Mouse (Mus musculus) forebrain, embryonic 11.5 days (tissue): Measurements from ENCODE around the gene Vapa. TPM values are rescaled to one million over a fixed set of nuclear protein-coding genes. Genes with fewer than 3 reads are reported as not detected.
"Not testable (repeated sequence)": the region's sequence is repeated elsewhere in the genome, so short reads cannot be mapped to it uniquely, and the experiment has no call there.

Source experiments
- ATAC-seq: fragments of 200-750 bp; cut with Nextera tagmentation; replicated peaks from 2 replicates; pipeline ENCODE4 v1.8.0; 2017; ENCODE audit warnings: moderate TSS enrichment; ENCODE audit not compliant: low FRiP score
- DNase-seq: peaks from one replicate; pipeline ENCODE4 v3.0.0-alpha.2; 2017; ENCODE audit warnings: low spot score
- H3K27ac ChIP-seq: fragments of 300-500 bp; sonication (generic); 2 replicates; pipeline ENCODE4 v1.5.1; 2014; ENCODE audit warnings: low read depth, low read length
- H3K27me3 ChIP-seq: fragments of 300-500 bp; sonication (generic); 2 replicates; pipeline ENCODE4 v1.6.1; 2014; ENCODE audit warnings: mild to moderate bottlenecking, low read length, mixed read lengths; ENCODE audit not compliant: control insufficient read depth, insufficient read depth
- H3K36me3 ChIP-seq: fragments of 300-500 bp; sonication (generic); 2 replicates; pipeline ENCODE4 v1.6.1; 2014; ENCODE audit warnings: mild to moderate bottlenecking, low read length, moderate library complexity, mixed read lengths; ENCODE audit not compliant: control insufficient read depth, insufficient read depth
- H3K4me1 ChIP-seq: fragments of 300-500 bp; sonication (generic); replicated peaks from 2 replicates; pipeline ENCODE4 v1.6.1; 2014; ENCODE audit warnings: low read length, mixed read lengths; ENCODE audit not compliant: control insufficient read depth, insufficient read depth
- H3K4me2 ChIP-seq: fragments of 300-500 bp; sonication (generic); 2 replicates; pipeline ENCODE4 v1.6.1; 2014; ENCODE audit warnings: low read depth, mild to moderate bottlenecking, low read length, moderate library complexity, mixed read lengths; ENCODE audit not compliant: severe bottlenecking
- H3K4me3 ChIP-seq: fragments of 300-500 bp; sonication (generic); 2 replicates; pipeline ENCODE4 v1.5.1; 2014; ENCODE audit warnings: low read depth, low read length
- H3K9ac ChIP-seq: fragments of 300-500 bp; sonication (generic); 2 replicates; pipeline ENCODE4 v1.6.1; 2014; ENCODE audit warnings: low read length
- H3K9me3 ChIP-seq: fragments of 300-500 bp; sonication (generic); 2 replicates; pipeline ENCODE4 v1.6.1; 2016; ENCODE audit warnings: low read length, mixed read lengths; ENCODE audit not compliant: control insufficient read depth
- whole genome bisulfite sequencing: fragments of 180-500 bp; shearing (Covaris S2); extraction: QIAGEN DNeasy Blood & Tissue Kit; methylation state at CpG from one replicate; pipeline ENCODE4 v1.1.7; 2014; 5-methylcytosine and 5-hydroxymethylcytosine counted together
- polyA plus RNA-seq: library from polyadenylated mRNA; unstranded; fragments of >200 nt; fragmentation: Nextera tagmentation; extraction: Ambion mirVana; gene quantifications from 2 replicates; pipeline ENCODE4 v1.2.1, GENCODE M21; 2014

The Vapa gene
- polyA plus RNA-seq, 1 experiment from 2014 or later = 224 TPM

- ATAC-seq (no peak), DNase-seq (no peak)
- no peaks in the 10 kb centered on the region for H3K9me3 ChIP-seq
- H3K27me3 ChIP-seq = no peaks in the 10 kb centered on the region
- no peak overlapping the region for H3K4me2 ChIP-seq
- no peaks in the 10 kb centered on the region for H3K36me3 ChIP-seq
- H3K4me3 ChIP-seq = no peak overlapping the region
- H3K9ac ChIP-seq = no peak overlapping the region
- 90% methylated on average over 14 of the region's 14 CpGs for WGBS
- no peaks in the 10 kb centered on the region for H3K4me1 ChIP-seq
- no peak overlapping the region for H3K27ac ChIP-seq
Measured at GRCm38 (mm10) chr17:65635715-65636360, 22.5 kb upstream of the Vapa start.

GRCm38 (mm10) chr17:65629943-65630342 is 16.6 kb upstream of the Vapa start:
- DNase-seq (no peak), ATAC-seq (no peak)
- H3K9me3 ChIP-seq = no peaks in the 10 kb centered on the region
- H3K9ac ChIP-seq = no peak overlapping the region
- no peaks in the 10 kb centered on the region for H3K36me3 ChIP-seq
- no peaks in the 10 kb centered on the region for H3K4me1 ChIP-seq
- H3K27me3 ChIP-seq = no peaks in the 10 kb centered on the region
- no peak overlapping the region for H3K4me2 ChIP-seq
- 83% methylated on average over 6 of the region's 6 CpGs for WGBS
- H3K27ac ChIP-seq = no peak overlapping the region
- H3K4me3 ChIP-seq = no peak overlapping the region

- not testable (repeated sequence) for H3K4me2 ChIP-seq, H3K36me3 ChIP-seq, H3K27me3 ChIP-seq, H3K4me3 ChIP-seq, H3K9ac ChIP-seq, H3K27ac ChIP-seq, H3K4me1 ChIP-seq, H3K9me3 ChIP-seq, DNase-seq, ATAC-seq
- 91% methylated on average over 13 of the region's 13 CpGs for WGBS
Measured at GRCm38 (mm10) chr17:65628823-65629532, 15.6 kb upstream of the Vapa start.

- Histone ChIP-seq H3K9me3 (no peaks in the 10 kb centered on the region), H3K4me3 (no peak overlapping the region), H3K4me2 (no peak overlapping the region), H3K9ac (no peak overlapping the region), H3K27me3 (no peaks in the 10 kb centered on the region), H3K36me3 (no peaks in the 10 kb centered on the region), H3K27ac (no peak overlapping the region), H3K4me1 (no peaks in the 10 kb centered on the region)
- 90% methylated on average over 6 of the region's 6 CpGs for WGBS
- no peak for ATAC-seq
- DNase-seq = no peak
Measured at GRCm38 (mm10) chr17:65626301-65626700, 12.9 kb upstream of the Vapa start.

GRCm38 (mm10) chr17:65625563-65625962 is 12.2 kb upstream of the Vapa start:
- no peak for ATAC-seq
- WGBS = 86% methylated on average over 6 of the region's 6 CpGs

GRCm38 (mm10) chr17:65623130-65623529 is 9.8 kb upstream of the Vapa start:
- Histone ChIP-seq H3K36me3 (no peaks in the 10 kb centered on the region), H3K4me2 (no peak overlapping the region), H3K9ac (no peak overlapping the region), H3K9me3 (no peaks in the 10 kb centered on the region), H3K27me3 (no peaks in the 10 kb centered on the region), H3K4me3 (no peak overlapping the region), H3K27ac (no peak overlapping the region), H3K4me1 (no peaks in the 10 kb centered on the region)
- DNase-seq (no peak), ATAC-seq (no peak)

More at GRCm38 (mm10) chr17:65625563-65625962, 12.2 kb upstream of the Vapa start:
- DNase-seq = no peak
- H3K9me3 ChIP-seq = no peaks in the 10 kb centered on the region
- no peaks in the 10 kb centered on the region for H3K4me1 ChIP-seq
- no peak overlapping the region for H3K9ac ChIP-seq
- H3K4me2 ChIP-seq = no peak overlapping the region
- H3K27ac ChIP-seq = no peak overlapping the region
- H3K4me3 ChIP-seq = no peak overlapping the region
- H3K36me3 ChIP-seq = no peaks in the 10 kb centered on the region
- no peaks in the 10 kb centered on the region for H3K27me3 ChIP-seq

GRCm38 (mm10) chr17:65618431-65618830 is 5.1 kb upstream of the Vapa start:
- H3K4me1 ChIP-seq = no peaks in the 10 kb centered on the region
- H3K4me3 ChIP-seq = no peak overlapping the region
- H3K36me3 ChIP-seq = no peaks in the 10 kb centered on the region
- WGBS = 94% methylated on average over 2 of the region's 2 CpGs
- H3K9ac ChIP-seq = no peak overlapping the region
- no peak overlapping the region for H3K27ac ChIP-seq
- no peak for ATAC-seq
- H3K9me3 ChIP-seq = no peaks in the 10 kb centered on the region
- no peak overlapping the region for H3K4me2 ChIP-seq
- no peak for DNase-seq
- H3K27me3 ChIP-seq = no peaks in the 10 kb centered on the region

- no peaks in the 10 kb centered on the region; the same call in 1 of the 2 replicates for H3K4me1 ChIP-seq
- H3K9me3 ChIP-seq = no peaks in the 10 kb centered on the region
- no peaks in the 10 kb centered on the region for H3K27me3 ChIP-seq
- no peak for ATAC-seq
- H3K4me2 ChIP-seq = no peak overlapping the region
- H3K27ac ChIP-seq = no peak overlapping the region
- no peak overlapping the region for H3K4me3 ChIP-seq
- no peaks in the 10 kb centered on the region for H3K36me3 ChIP-seq
- no peak overlapping the region for H3K9ac ChIP-seq
- no peak for DNase-seq
- 40% methylated on average over 3 of the region's 3 CpGs for WGBS
Measured at GRCm38 (mm10) chr17:65615678-65616077, 2.3 kb upstream of the Vapa start.

GRCm38 (mm10) chr17:65614431-65614830 is 1.1 kb upstream of the Vapa start:
- Histone ChIP-seq H3K4me3 (peak overlapping the region; percentile 98), H3K27me3 (no peaks in the 10 kb centered on the region), H3K9ac (peak overlapping the region; percentile 96), H3K4me2 (peak overlapping the region; percentile 62), H3K27ac (peak overlapping the region; percentile 97), H3K36me3 (no peaks in the 10 kb centered on the region), H3K9me3 (no peaks in the 10 kb centered on the region), H3K4me1 (no peaks in the 10 kb centered on the region; the same call in 1 of the 2 replicates)
- WGBS = under 1% methylated on average over 9 of the region's 9 CpGs
- ATAC-seq (no peak), DNase-seq (no peak)
